Mouse (Mus musculus) C2C12 (cell line): ENCODE data around the gene Efnb1. TPM values are rescaled to one million over a fixed set of nuclear protein-coding genes. Genes with fewer than 3 reads are reported as not detected.

Source experiments
- H3K27me3 ChIP-seq: one replicate; pipeline ENCODE4 v1.6.1; 2011; ENCODE audit not compliant: control insufficient read depth, insufficient read depth, insufficient read length
- H3K36me3 ChIP-seq: one replicate; pipeline ENCODE4 v1.6.1; 2011; ENCODE audit not compliant: control insufficient read depth, insufficient read depth
- H3K4me3 ChIP-seq: one replicate; pipeline ENCODE4 v1.5.1; 2011; ENCODE audit warnings: mild to moderate bottlenecking, control low read depth; ENCODE audit not compliant: poor library complexity, insufficient read depth, severe bottlenecking
- H3K79me2 ChIP-seq: one replicate; pipeline ENCODE4 v1.6.1; 2011; ENCODE audit not compliant: control insufficient read depth, insufficient read depth
- H3K79me3 ChIP-seq: one replicate; pipeline ENCODE4 v1.6.1; 2011; ENCODE audit warnings: low read depth, control low read depth
- H3ac ChIP-seq: one replicate; pipeline ENCODE3; 2011; ENCODE audit warnings: low read depth; ENCODE audit not compliant: control insufficient read depth, insufficient read length
- CEBPB ChIP-seq: IDR thresholded peaks from one replicate; pipeline ENCODE4 v1.6.1; 2011; ENCODE audit warnings: low read depth, mild to moderate bottlenecking, control low read depth, moderate library complexity
- CTCF ChIP-seq: IDR thresholded peaks from one replicate; pipeline ENCODE4 v1.5.1; 2011; ENCODE audit not compliant: control insufficient read depth, insufficient read depth, insufficient read length
- FOSL1 ChIP-seq: IDR thresholded peaks from one replicate; pipeline ENCODE4 v1.8.0; 2011; ENCODE audit warnings: mild to moderate bottlenecking, low read length; ENCODE audit not compliant: poor library complexity, insufficient read depth, severe bottlenecking
- MAX ChIP-seq: IDR thresholded peaks from one replicate; pipeline ENCODE4 v1.6.1; 2011; ENCODE audit warnings: mild to moderate bottlenecking, control low read depth
- MYOD1 ChIP-seq: IDR thresholded peaks from one replicate; pipeline ENCODE4 v1.6.1; 2011; ENCODE audit warnings: low read depth; ENCODE audit not compliant: control insufficient read depth, insufficient read length
- MYOG ChIP-seq: IDR thresholded peaks from one replicate; pipeline ENCODE4 v1.6.1; 2011; ENCODE audit not compliant: control insufficient read depth, insufficient read length; ENCODE audit errors: extremely low read depth
- USF1 ChIP-seq: IDR thresholded peaks from one replicate; pipeline ENCODE4 v1.6.1; 2011; ENCODE audit warnings: low read depth, mild to moderate bottlenecking, control low read depth, moderate library complexity
- polyA plus RNA-seq: library from polyadenylated mRNA; unstranded; fragments of >200 nt; fragmentation: generic; extraction: Trizol; gene quantifications from one replicate; pipeline ENCODE4 v1.2.1, GENCODE M21; 2012; ENCODE audit warnings: missing spikeins

Gene Efnb1
- polyA plus RNA-seq, 1 experiment: 18.3 TPM

- H3K36me3 ChIP-seq: no peaks in the 10 kb centered on the region
- no peak overlapping the region for H3ac ChIP-seq
- H3K4me3 ChIP-seq: no peak overlapping the region
- H3K27me3 ChIP-seq: no peaks in the 10 kb centered on the region
- no peaks in the 10 kb centered on the region for H3K79me2 ChIP-seq
- H3K79me3 ChIP-seq: no peaks in the 10 kb centered on the region
- TF ChIP-seq MYOG (no peak), MYOD1 (no peak), CEBPB (no peak)
Measured at GRCm38 (mm10) chrX:99151434-99151833, 15.5 kb downstream of the Efnb1 start.

GRCm38 (mm10) chrX:99152141-99152540 lies 16.2 kb downstream of the Efnb1 start:
- no peak overlapping the region for H3K4me3 ChIP-seq
- TF ChIP-seq MYOD1 (no peak), MAX (no peak), FOSL1 (no peak), USF1 (no peak), CTCF (no peak), CEBPB (no peak), MYOG (no peak)
- no peaks in the 10 kb centered on the region for H3K79me3 ChIP-seq
- H3ac ChIP-seq: no peak overlapping the region
- no peaks in the 10 kb centered on the region for H3K27me3 ChIP-seq
- H3K36me3 ChIP-seq: no peaks in the 10 kb centered on the region
- no peaks in the 10 kb centered on the region for H3K79me2 ChIP-seq

- no peaks in the 10 kb centered on the region for H3K79me2 ChIP-seq
- no peak overlapping the region for H3K4me3 ChIP-seq
- H3K36me3 ChIP-seq: no peaks in the 10 kb centered on the region
- H3K27me3 ChIP-seq: no peaks in the 10 kb centered on the region
- no peak overlapping the region for H3ac ChIP-seq
- TF ChIP-seq MYOG: no peak
- TF ChIP-seq USF1: no peak
- no peak for TF ChIP-seq MAX
- TF ChIP-seq FOSL1: no peak
- TF ChIP-seq CTCF: no peak
- no peaks in the 10 kb centered on the region for H3K79me3 ChIP-seq
Measured at GRCm38 (mm10) chrX:99152566-99153265, 16.8 kb downstream of the Efnb1 start.

GRCm38 (mm10) chrX:99153266-99153646 lies 17.3 kb downstream of the Efnb1 start:
- H3K79me2 ChIP-seq: no peaks in the 10 kb centered on the region
- H3K4me3 ChIP-seq: no peak overlapping the region
- H3ac ChIP-seq: no peak overlapping the region
- H3K36me3 ChIP-seq: no peaks in the 10 kb centered on the region
- no peaks in the 10 kb centered on the region for H3K79me3 ChIP-seq
- TF ChIP-seq USF1 (no peak), MYOG (no peak), CEBPB (no peak), MYOD1 (no peak), CTCF (no peak), MAX (no peak)
- no peaks in the 10 kb centered on the region for H3K27me3 ChIP-seq

GRCm38 (mm10) chrX:99154358-99154757 lies 18.4 kb downstream of the Efnb1 start:
- Histone ChIP-seq H3K36me3 (no peaks in the 10 kb centered on the region), H3K79me2 (no peaks in the 10 kb centered on the region), H3ac (no peak overlapping the region), H3K27me3 (no peaks in the 10 kb centered on the region), H3K79me3 (no peaks in the 10 kb centered on the region), H3K4me3 (no peak overlapping the region)
- TF ChIP-seq FOSL1 (no peak), MAX (no peak), CEBPB (no peak)

- no peaks in the 10 kb centered on the region for H3K79me2 ChIP-seq
- no peak for TF ChIP-seq MAX
- no peak for TF ChIP-seq USF1
- no peaks in the 10 kb centered on the region for H3K36me3 ChIP-seq
- H3K79me3 ChIP-seq: no peaks in the 10 kb centered on the region
- no peak overlapping the region for H3ac ChIP-seq
- H3K4me3 ChIP-seq: no peak overlapping the region
- no peaks in the 10 kb centered on the region for H3K27me3 ChIP-seq
Measured at GRCm38 (mm10) chrX:99159020-99159419, 23.1 kb downstream of the Efnb1 start.

- H3K27me3 ChIP-seq: no peaks in the 10 kb centered on the region
- no peaks in the 10 kb centered on the region for H3K79me2 ChIP-seq
- H3K36me3 ChIP-seq: no peaks in the 10 kb centered on the region
- H3K79me3 ChIP-seq: no peaks in the 10 kb centered on the region
- TF ChIP-seq MAX (no peak), MYOD1 (no peak), USF1 (no peak), CEBPB (no peak), CTCF (no peak), FOSL1 (no peak)
- no peak overlapping the region for H3K4me3 ChIP-seq
- H3ac ChIP-seq: no peak overlapping the region
Measured at GRCm38 (mm10) chrX:99164111-99164510, 28.2 kb downstream of the Efnb1 start.
